Mouse (Mus musculus): Measurements from ENCODE around the gene Pet100. TPM values are rescaled to one million over a fixed set of nuclear protein-coding genes. Genes with fewer than 3 reads are reported as not detected.
"Not testable (repeated sequence)": the region's sequence is repeated elsewhere in the genome, so short reads cannot be mapped to it uniquely, and the experiment has no call there.

Gene Pet100
- polyA plus RNA-seq (2017; shearing (Covaris generic)): 100 to 1,000 TPM in 1 of 2 experiments, 10 to 100 TPM in 1; 84.8 to 145 TPM

DNA sequence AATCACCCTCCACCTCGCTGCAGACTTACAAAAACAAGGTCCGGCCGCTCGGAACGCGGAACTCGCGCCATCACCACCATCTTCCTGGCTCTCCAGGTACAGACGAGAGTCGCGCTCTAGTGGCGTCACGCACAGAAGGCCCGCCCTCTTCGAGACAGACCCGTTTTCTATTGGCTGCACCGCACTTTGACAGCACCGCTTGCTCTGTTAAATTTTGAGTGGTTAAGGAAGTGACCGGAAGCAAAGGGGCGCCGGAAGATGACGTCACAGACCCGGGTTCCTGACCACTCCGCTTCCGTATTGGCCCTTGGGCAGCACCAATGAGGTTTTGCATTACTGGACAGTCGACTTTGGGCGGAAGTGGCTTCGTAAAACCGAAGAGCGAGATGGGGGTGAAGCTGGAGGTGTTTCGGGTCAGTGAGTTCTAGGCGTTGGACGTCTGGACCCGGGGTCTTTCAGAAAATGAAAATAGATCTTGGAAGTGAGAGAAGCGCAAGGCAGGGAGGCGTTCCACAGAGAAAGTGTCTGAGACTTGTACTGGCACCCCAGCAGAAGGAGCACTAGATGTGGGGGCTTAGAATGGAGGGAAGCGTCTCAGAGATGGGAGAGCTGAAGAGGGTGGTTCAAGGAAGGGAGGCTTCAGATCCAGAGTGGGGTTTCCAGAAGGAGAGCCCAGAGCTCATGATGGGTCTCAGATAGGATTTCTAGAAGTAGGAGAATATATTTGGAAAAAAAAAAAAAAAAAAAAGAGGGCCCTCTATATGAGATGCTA, at the start of gene Pet100, which contains the start of gene Xab2:
Gene Pet100, plus strand, starts transcription at position 350 of the 772 bp plus-strand sequence.
Gene Xab2, minus strand, starts transcription at position 118 of the 772 bp plus-strand sequence.
- peak; percentile 95 for ATAC-seq

DNA sequence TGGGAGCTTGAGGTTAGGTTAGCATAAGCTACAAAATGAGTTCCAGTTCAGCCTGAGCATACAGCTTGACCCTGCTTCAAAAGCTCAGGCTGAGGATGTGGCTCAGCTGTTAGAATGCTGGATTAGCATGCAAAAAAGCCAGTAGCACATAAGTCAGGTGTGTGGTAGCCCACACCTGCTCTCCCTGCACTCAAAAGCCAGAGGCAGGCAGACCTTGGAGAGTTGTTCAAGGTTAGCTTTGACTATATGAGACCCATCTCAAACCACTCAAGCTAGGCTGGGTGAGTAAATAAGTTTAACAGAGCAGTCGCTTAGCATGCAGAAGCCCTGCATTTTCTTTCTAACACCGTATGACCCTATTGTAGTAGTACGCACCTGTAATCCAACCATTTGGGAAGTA, 46.8 kb upstream of the Pet100 start:
- no peak for ATAC-seq

DNA sequence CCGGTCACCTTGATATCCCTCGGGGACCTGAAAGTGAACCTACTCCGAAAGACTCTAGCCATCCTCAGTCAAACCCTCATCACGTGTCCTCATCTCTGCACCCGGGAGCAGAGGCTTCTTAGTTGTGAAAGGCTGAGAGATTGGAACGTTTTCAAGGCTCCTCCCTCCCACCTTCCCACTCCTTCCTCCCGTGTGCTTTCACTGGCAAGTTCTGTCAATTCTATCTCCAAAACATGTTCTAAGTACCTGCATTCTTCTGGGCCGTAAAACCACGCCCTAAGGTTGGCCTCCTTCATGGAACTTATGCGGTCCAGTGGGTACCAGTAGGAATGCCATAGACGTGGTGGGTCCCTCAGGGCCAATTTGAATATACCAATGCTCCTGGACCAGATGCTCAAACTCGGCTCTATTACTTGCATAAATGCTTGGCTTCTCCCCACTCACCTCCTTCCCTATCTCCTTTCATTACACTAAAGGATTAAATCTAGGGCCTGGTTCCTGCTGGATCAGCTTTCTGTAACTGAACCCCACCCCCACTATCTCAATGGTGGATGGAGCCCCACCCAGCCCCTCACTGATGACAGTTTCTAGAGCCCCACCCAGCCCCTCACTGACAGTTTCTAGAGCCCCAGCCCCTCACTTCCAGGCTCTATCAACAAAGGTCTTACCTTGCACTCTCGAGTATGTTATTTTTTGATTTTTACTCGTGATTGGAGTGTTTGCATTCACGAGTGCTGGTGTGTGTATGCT, 45.0 kb upstream of the Pet100 start:
- no peak for ATAC-seq

GRCm38 (mm10) chr8:3579390-3580364, 41.7 kb upstream of the Pet100 start:
- no peak for ATAC-seq

GRCm38 (mm10) chr8:3581961-3582360, 39.4 kb upstream of the Pet100 start:
- not testable (repeated sequence) for ATAC-seq

GRCm38 (mm10) chr8:3586452-3586851, 34.9 kb upstream of the Pet100 start:
- no peak for ATAC-seq

DNA sequence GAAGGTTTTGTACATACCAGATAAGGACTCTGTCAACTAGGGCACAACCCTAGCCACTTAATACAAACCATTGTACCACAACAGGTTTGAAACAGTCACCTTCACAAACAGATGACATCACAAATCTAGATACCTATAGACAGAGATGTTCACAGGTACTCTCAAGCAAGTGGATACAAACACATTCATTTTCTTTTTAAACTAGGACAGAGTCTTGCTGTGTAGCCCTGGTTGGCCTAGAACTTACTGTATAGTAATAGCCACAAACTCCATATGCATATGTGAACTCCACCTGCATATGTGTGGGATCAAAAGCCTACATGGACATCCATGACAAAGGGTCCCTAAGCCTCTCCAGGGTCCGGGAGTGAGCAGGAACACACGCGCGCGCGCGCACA, 34.4 kb upstream of the Pet100 start, which contains the start of gene Camsap3:
Gene Camsap3, plus strand, starts transcription at position 301 of the 398 bp plus-strand sequence.
- ATAC-seq: no peak

GRCm38 (mm10) chr8:3587391-3588257, 33.7 kb upstream of the Pet100 start:
- ATAC-seq: peak; percentile 39

DNA sequence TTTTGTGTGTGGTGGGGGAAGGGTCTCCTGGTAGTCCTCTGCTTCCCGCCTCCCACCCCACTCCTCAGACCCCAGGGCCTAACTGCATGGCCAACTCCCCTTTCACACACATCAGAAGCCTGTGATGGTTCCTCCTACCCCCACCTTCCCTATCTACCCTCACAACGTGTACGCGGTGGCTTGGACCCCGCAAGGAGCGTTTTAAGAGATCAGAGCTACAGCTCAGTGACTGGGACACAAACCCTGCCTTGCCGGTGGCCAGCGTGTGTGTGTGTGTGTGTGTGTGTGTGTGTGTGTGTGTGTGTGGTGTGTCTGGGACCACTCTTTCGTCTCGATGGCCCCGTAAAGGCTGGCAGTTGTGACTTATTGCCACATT, 33.1 kb upstream of the Pet100 start:
- ATAC-seq: no peak

DNA sequence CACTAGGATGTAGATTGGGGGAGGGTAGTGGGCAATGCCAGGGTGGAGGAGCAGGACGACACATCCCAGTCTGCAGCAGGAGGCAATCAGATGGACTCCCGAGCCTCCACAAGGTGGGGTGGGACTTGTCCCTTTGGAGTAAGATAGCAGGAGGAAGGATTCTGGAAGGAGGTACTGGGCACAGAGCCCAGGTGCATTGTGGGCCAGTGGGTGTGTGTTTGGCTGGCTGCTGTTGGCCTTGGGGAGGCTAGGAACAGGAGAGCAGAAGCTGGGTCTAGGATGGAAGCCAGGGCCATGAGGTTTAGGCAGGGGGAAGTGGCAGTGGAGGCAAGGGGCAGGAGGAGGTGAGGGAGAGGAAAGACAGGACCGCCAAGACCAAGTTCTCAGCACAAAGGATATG, 27.9 kb upstream of the Pet100 start:
- no peak for ATAC-seq

- ATAC-seq: no peak
Observed at GRCm38 (mm10) chr8:3594466-3594865, 26.9 kb upstream of the Pet100 start.

- no peak for ATAC-seq
Observed at GRCm38 (mm10) chr8:3598054-3598453, 23.3 kb upstream of the Pet100 start.

DNA sequence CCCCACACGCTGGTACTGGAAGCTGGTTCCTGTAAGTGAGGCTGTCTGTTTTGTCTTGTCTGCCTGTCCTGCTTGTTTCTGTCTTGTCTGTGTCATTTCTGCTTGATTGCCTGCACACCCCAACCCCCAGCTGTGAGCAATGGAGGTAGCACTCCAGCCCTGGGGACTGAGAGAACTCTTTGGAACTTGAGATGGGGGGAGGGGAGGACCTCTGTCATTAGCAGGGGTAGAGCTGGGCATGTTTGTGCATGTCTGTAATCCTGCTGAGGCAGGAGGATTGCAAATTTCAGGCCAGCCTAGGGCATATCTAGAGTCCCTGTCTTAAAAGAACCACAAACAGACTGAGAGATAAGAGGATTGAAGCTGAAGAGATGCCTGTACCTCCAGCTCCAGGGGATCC, 22.1 kb upstream of the Pet100 start:
- ATAC-seq: no peak

DNA sequence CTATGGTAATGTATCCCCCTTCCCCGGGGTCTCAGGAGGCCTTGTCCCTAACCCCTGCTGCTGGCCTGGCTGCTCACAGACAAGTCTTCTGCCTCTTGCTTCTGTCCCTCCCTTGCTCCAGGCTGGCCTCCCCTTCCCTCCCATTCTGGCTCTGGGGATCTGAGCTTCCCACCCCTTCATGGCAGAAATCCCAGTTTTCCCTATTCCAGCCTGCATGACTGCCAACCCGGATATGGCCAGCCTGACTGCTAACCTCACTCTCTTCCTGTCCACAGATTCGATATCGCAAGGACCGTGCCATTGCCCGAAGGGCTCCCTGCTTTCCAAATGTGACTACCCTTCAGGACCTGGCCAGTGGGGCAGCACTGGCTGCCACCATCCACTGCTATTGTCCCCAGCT, 20.9 kb upstream of the Pet100 start:
- ATAC-seq: no peak

- no peak for ATAC-seq
Observed at GRCm38 (mm10) chr8:3603439-3603838, 17.9 kb upstream of the Pet100 start.

- ATAC-seq: no peak
Observed at GRCm38 (mm10) chr8:3606593-3606992, 14.8 kb upstream of the Pet100 start.

GRCm38 (mm10) chr8:3607822-3608221, 13.5 kb upstream of the Pet100 start:
- ATAC-seq: no peak

- no peak for ATAC-seq
Observed at GRCm38 (mm10) chr8:3609046-3609815, 12.1 kb upstream of the Pet100 start.

DNA sequence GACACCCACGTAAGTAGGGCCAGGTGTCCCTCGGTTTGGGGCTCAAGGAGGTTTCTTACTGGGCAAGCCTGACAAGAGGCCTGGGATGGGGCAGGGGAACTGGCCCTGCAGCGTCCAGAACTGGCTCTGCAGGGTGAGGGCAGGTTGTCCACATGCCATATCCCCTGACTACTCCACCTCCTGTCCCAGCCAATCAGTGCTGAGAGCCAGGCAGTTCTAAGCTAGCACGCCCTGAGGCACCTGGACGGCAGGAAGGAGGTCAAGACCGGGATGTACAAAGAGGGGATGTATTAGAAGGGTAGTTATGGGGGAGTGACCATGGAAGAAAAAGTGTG, 11.6 kb upstream of the Pet100 start:
- no peak for ATAC-seq

GRCm38 (mm10) chr8:3622119-3622518, 771 bp downstream of the Pet100 start:
- no peak for ATAC-seq

DNA sequence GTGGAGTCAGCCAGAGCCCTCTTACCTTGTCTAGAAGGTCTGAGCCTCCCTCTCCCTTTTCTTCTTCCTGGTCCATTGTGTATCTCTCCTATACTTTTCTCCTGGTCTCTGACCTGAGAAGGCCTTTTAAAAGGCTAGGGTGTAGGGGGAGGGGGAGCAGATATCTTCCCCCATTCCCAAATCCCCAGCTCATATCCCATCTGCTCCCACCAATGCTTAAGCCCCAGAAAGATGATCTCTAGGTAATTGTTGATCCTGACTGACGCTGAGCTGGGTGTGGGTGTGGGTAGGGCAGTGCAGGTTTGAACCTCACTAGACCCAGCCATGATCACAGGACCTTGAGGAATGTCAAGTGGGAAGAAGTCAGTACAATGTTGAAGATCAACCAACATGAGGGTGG, 4.1 kb downstream of the Pet100 start, which contains the start of gene Pcp2:
Gene Pcp2, minus strand, starts transcription at position 101 of the 400 bp plus-strand sequence.
- no peak for ATAC-seq
